Mouse (Mus musculus) hindbrain, embryonic 14.5 days (tissue): Measurements from ENCODE around the gene Adamts20. TPM values are rescaled to one million over a fixed set of nuclear protein-coding genes. Genes with fewer than 3 reads are reported as not detected.
"Not testable (repeated sequence)": the region's sequence is repeated elsewhere in the genome, so short reads cannot be mapped to it uniquely, and the experiment has no call there.

Source experiments
- ATAC-seq: fragments of 200-750 bp; cut with Nextera tagmentation; 2 replicates; pipeline ENCODE4 v1.8.0; 2017; ENCODE audit warnings: moderate number of reproducible peaks, mild to moderate bottlenecking, moderate TSS enrichment, moderate library complexity; ENCODE audit not compliant: low FRiP score
- DNase-seq: peaks from one replicate; pipeline ENCODE4 v3.0.0-alpha.2; 2015; ENCODE audit warnings: low spot score
- H3K27ac ChIP-seq: fragments of 300-500 bp; sonication (generic); 2 replicates; pipeline ENCODE4 v1.5.1; 2014; ENCODE audit warnings: mild to moderate bottlenecking, moderate library complexity
- H3K27me3 ChIP-seq: fragments of 300-500 bp; sonication (generic); 2 replicates; pipeline ENCODE4 v1.6.1; 2014; ENCODE audit warnings: mild to moderate bottlenecking, low read length, mixed read lengths; ENCODE audit not compliant: control insufficient read depth, insufficient read depth
- H3K36me3 ChIP-seq: fragments of 300-500 bp; sonication (generic); replicated peaks from 2 replicates; pipeline ENCODE4 v1.6.1; 2014; ENCODE audit not compliant: control insufficient read depth, insufficient read depth
- H3K4me1 ChIP-seq: fragments of 300-500 bp; sonication (generic); replicated peaks from 2 replicates; pipeline ENCODE4 v1.6.1; 2014; ENCODE audit warnings: antibody characterized with exemption, low read length, mixed read lengths; ENCODE audit not compliant: control insufficient read depth, insufficient read depth
- H3K4me2 ChIP-seq: fragments of 300-500 bp; sonication (generic); replicated peaks from 2 replicates; pipeline ENCODE4 v1.6.1; 2014; ENCODE audit warnings: mild to moderate bottlenecking, moderate library complexity
- H3K4me3 ChIP-seq: fragments of 300-500 bp; sonication (generic); replicated peaks from 2 replicates; pipeline ENCODE4 v1.5.1; 2014; ENCODE audit warnings: mild to moderate bottlenecking, low read length
- H3K9ac ChIP-seq: fragments of 300-500 bp; sonication (generic); 2 replicates; pipeline ENCODE4 v1.6.1; 2014
- H3K9me3 ChIP-seq: fragments of 300-500 bp; sonication (generic); 2 replicates; pipeline ENCODE4 v1.6.1; 2016; ENCODE audit warnings: low read length; ENCODE audit not compliant: control insufficient read depth
- WGBS: fragments of 180-500 bp; shearing (Covaris S2); extraction: QIAGEN DNeasy Blood & Tissue Kit; methylation state at CpG from one replicate; pipeline ENCODE4 v1.1.7; 2014; 5-methylcytosine and 5-hydroxymethylcytosine counted together
- polyA plus RNA-seq: library from polyadenylated mRNA; unstranded; fragments of >200 nt; fragmentation: Nextera tagmentation; extraction: Ambion mirVana; gene quantifications from 2 replicates; pipeline ENCODE4 v1.2.1, GENCODE M21; 2014

Adamts20 gene
- polyA plus RNA-seq, 1 experiment from 2014 or later: 4.9 TPM

- ATAC-seq (peak; percentile 69), DNase-seq (no peak)
- 1% methylated on average over 34 of the region's 34 CpGs for WGBS
- H3K9ac ChIP-seq: peak overlapping the region; percentile 71
- H3K4me3 ChIP-seq: peak overlapping the region; percentile 73
- H3K27me3 ChIP-seq: peaks cover 26% of the 10 kb centered on the region
- H3K4me1 ChIP-seq: peaks cover 13% of the 10 kb centered on the region
- H3K4me2 ChIP-seq: peak overlapping the region; percentile 98
- H3K36me3 ChIP-seq: no peaks in the 10 kb centered on the region
- H3K9me3 ChIP-seq: no peaks in the 10 kb centered on the region
- no peak overlapping the region; the same call in 1 of the 2 replicates for H3K27ac ChIP-seq
Measured at GRCm38 (mm10) chr15:94403461-94404070, 61.7 kb downstream of the Adamts20 start.

DNA sequence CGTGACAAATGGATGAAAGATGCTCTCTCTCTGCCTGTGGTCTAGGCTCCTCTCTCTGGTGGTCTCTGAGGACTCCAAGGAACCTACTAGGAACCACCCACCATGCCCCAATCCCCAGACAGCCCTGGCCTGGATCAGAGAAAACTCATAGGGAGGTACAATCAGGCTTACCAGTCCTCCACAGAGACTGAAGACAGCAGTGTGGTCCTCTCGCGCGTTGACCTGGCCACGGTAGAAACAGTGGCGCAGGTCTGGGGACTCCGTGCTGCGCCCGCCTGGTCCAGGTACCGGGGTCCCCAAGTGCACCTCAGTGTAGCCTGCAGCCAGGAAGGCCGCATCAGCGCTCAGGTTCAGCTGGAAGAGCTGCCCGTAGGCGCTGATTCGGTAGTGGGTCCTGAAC is 62.2 kb downstream of the Adamts20 start:
- H3K9ac ChIP-seq: peak overlapping the region; percentile 71
- peaks cover 13% of the 10 kb centered on the region for H3K4me1 ChIP-seq
- no peaks in the 10 kb centered on the region for H3K9me3 ChIP-seq
- peak overlapping the region; percentile 98 for H3K4me2 ChIP-seq
- H3K4me3 ChIP-seq: peak overlapping the region; percentile 73
- DNase-seq (no peak), ATAC-seq (no peak)
- 7% methylated on average over 15 of the region's 15 CpGs for whole genome bisulfite sequencing
- H3K36me3 ChIP-seq: no peaks in the 10 kb centered on the region
- H3K27me3 ChIP-seq: peaks cover 26% of the 10 kb centered on the region
- H3K27ac ChIP-seq: no peak overlapping the region

- Histone ChIP-seq H3K9ac (no peak overlapping the region), H3K4me1 (no peaks in the 10 kb centered on the region), H3K27ac (no peak overlapping the region), H3K4me3 (no peak overlapping the region), H3K36me3 (no peaks in the 10 kb centered on the region), H3K27me3 (no peaks in the 10 kb centered on the region), H3K4me2 (no peak overlapping the region), H3K9me3 (no peaks in the 10 kb centered on the region)
- ATAC-seq: no peak
- WGBS: 47% methylated on average over 7 of the region's 7 CpGs
- no peak for DNase-seq
Measured at GRCm38 (mm10) chr15:94392737-94393136, 72.5 kb downstream of the Adamts20 start.

- not testable (repeated sequence) for H3K36me3 ChIP-seq, H3K27me3 ChIP-seq, H3K4me3 ChIP-seq, H3K4me1 ChIP-seq, H3K9ac ChIP-seq, H3K27ac ChIP-seq, H3K4me2 ChIP-seq, ATAC-seq, DNase-seq, H3K9me3 ChIP-seq
- 66% methylated on average over 2 of the region's 2 CpGs for WGBS
Measured at GRCm38 (mm10) chr15:94390127-94390526, 75.1 kb downstream of the Adamts20 start.

DNA sequence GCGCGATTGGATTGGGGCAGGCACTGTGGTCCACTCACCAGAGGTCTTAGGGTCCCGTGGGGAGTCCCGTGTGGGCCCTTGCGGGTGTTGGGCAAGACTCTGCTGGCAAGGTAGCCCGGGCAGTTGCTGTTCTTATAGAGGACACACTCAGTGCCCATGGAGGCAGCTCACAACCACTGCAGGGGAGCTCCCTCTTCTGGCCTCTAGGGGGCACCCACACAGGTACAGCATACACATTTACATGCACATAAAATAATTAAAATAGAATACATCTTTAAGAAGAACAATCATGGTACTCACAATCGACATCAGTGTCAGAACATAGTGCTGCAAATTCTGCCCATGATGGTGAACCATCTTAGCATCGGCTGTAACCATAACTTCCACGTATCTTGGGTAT is 85.8 kb downstream of the Adamts20 start:
- no peaks in the 10 kb centered on the region for H3K9me3 ChIP-seq
- H3K36me3 ChIP-seq: no peaks in the 10 kb centered on the region
- H3K9ac ChIP-seq: no peak overlapping the region
- DNase-seq (no peak), ATAC-seq (no peak)
- H3K4me3 ChIP-seq: no peak overlapping the region
- no peak overlapping the region for H3K4me2 ChIP-seq
- H3K27me3 ChIP-seq: no peaks in the 10 kb centered on the region
- no peaks in the 10 kb centered on the region for H3K4me1 ChIP-seq
- WGBS: over 99% methylated on average over 6 of the region's 9 CpGs
- H3K27ac ChIP-seq: no peak overlapping the region

DNA sequence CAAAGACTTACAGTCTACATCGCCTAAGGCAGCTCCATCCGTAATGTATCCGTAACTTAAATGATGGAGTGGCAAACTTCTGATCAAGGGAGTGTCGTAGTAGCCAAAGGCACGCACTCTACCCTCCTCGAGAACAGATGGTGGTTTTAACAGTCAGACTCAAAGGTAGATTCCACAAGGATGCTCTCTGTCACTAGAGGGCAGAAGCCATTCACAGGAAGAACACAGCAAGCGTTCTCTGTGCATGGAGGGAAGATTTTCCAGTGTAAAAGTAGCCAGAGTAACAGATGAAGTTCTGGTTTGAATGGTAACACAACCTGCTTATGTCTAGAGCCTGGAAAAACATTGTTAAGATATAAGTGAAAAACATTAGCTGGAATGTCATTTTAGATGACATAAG is 92.7 kb downstream of the Adamts20 start:
- DNase-seq: peak; percentile 38
- Histone ChIP-seq H3K4me2 (no peak overlapping the region), H3K36me3 (no peaks in the 10 kb centered on the region), H3K9ac (no peak overlapping the region), H3K4me1 (no peaks in the 10 kb centered on the region), H3K27ac (no peak overlapping the region), H3K27me3 (no peaks in the 10 kb centered on the region), H3K4me3 (no peak overlapping the region), H3K9me3 (no peaks in the 10 kb centered on the region)
- ATAC-seq: no peak
- WGBS: 85% methylated on average over 7 of the region's 7 CpGs

DNA sequence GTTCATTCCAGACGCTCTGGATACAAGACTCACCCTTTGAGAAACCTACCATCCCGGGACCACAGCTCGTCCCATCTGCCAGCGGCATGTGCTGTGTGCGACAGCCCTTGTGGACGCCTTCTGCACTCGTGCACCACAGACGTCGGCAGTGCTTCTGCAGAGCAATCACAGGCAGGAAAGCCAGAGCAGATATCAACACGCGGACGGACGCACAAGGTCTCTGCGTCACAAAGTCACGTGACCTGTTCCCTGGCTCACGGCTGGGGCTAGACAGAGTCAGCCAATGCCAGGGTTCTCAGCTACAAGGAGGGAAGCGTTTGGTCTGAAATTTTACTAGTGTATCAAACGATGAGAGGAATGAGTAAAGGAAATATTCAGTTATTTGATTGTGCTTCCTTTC is 116.2 kb downstream of the Adamts20 start:
- Histone ChIP-seq H3K27me3 (no peaks in the 10 kb centered on the region), H3K4me1 (no peaks in the 10 kb centered on the region), H3K9ac (no peak overlapping the region), H3K4me2 (no peak overlapping the region), H3K36me3 (no peaks in the 10 kb centered on the region), H3K9me3 (no peaks in the 10 kb centered on the region), H3K4me3 (no peak overlapping the region), H3K27ac (no peak overlapping the region)
- DNase-seq (no peak), ATAC-seq (no peak)
- WGBS: 93% methylated on average over 18 of the region's 18 CpGs

GRCm38 (mm10) chr15:94344317-94344716 is 120.9 kb downstream of the Adamts20 start:
- H3K4me3 ChIP-seq: no peak overlapping the region
- 94% methylated on average over 5 of the region's 5 CpGs for WGBS
- no peaks in the 10 kb centered on the region for H3K27me3 ChIP-seq
- ATAC-seq: no peak
- no peak overlapping the region for H3K9ac ChIP-seq
- no peaks in the 10 kb centered on the region for H3K4me1 ChIP-seq
- H3K4me2 ChIP-seq: no peak overlapping the region
- no peak overlapping the region for H3K27ac ChIP-seq
- no peak for DNase-seq
- no peaks in the 10 kb centered on the region for H3K9me3 ChIP-seq
- H3K36me3 ChIP-seq: no peaks in the 10 kb centered on the region

DNA sequence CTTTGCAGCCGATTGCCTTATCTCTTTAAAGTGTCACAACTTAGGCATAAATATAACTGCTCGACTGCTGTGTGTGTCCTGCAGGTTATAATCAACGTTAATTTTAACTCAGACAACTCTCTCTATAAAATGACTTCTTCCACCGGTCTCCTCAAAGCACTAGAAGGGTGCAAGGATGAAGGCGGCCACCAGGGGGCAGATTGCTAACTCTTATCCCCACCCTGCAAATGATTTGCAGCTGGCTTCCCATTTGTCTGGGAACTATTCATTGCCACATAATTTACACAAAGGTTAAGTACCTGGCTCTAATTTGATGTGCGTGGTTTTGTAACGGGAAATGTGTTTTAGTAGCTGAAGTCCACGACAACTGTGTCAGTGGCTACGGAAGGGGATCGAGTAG is 122.9 kb downstream of the Adamts20 start:
- no peak overlapping the region for H3K9ac ChIP-seq
- no peaks in the 10 kb centered on the region for H3K4me1 ChIP-seq
- 62% methylated on average over 10 of the region's 10 CpGs for WGBS
- no peak overlapping the region for H3K27ac ChIP-seq
- no peak overlapping the region for H3K4me2 ChIP-seq
- no peak overlapping the region for H3K4me3 ChIP-seq
- H3K36me3 ChIP-seq: no peaks in the 10 kb centered on the region
- ATAC-seq (no peak), DNase-seq (peak; percentile 51)
- no peaks in the 10 kb centered on the region for H3K9me3 ChIP-seq
- no peaks in the 10 kb centered on the region for H3K27me3 ChIP-seq

GRCm38 (mm10) chr15:94339011-94339410 is 126.2 kb downstream of the Adamts20 start:
- no peak overlapping the region for H3K27ac ChIP-seq
- DNase-seq (no peak), ATAC-seq (no peak)
- H3K4me2 ChIP-seq: no peak overlapping the region
- H3K27me3 ChIP-seq: no peaks in the 10 kb centered on the region
- no peaks in the 10 kb centered on the region for H3K36me3 ChIP-seq
- H3K4me3 ChIP-seq: no peak overlapping the region
- 94% methylated on average over 8 of the region's 8 CpGs for WGBS
- no peaks in the 10 kb centered on the region for H3K9me3 ChIP-seq
- no peaks in the 10 kb centered on the region for H3K4me1 ChIP-seq
- no peak overlapping the region for H3K9ac ChIP-seq
